Mouse (Mus musculus) olfactory bulb, adult 2 months (tissue): ENCODE measurements around the gene Hist1h2bj. TPM values are rescaled to one million over a fixed set of nuclear protein-coding genes. Genes with fewer than 3 reads are reported as not detected.

Experiments
- H3K27ac ChIP-seq: fragments of 200-500 bp; 2 replicates; pipeline ENCODE4 v1.5.1; 2012; ENCODE audit warnings: low read depth, low read length; ENCODE audit not compliant: insufficient read depth
- H3K4me1 ChIP-seq: fragments of 200-500 bp; 2 replicates; pipeline ENCODE4 v1.6.1; 2012; ENCODE audit warnings: low read length; ENCODE audit not compliant: control insufficient read depth, insufficient read depth
- H3K4me3 ChIP-seq: fragments of 200-500 bp; 2 replicates; pipeline ENCODE4 v1.5.1; 2012; ENCODE audit warnings: mild to moderate bottlenecking, low read depth, low read length, moderate library complexity; ENCODE audit not compliant: insufficient read depth
- CTCF ChIP-seq: fragments of 200-500 bp; IDR thresholded peaks from 2 replicates; pipeline ENCODE4 v1.5.1; 2012; ENCODE audit warnings: low read depth, mild to moderate bottlenecking, low read length, moderate library complexity; ENCODE audit not compliant: insufficient read depth
- POLR2A ChIP-seq: fragments of 200-500 bp; IDR thresholded peaks from 2 replicates; pipeline ENCODE4 v1.6.1; 2012; ENCODE audit warnings: mild to moderate bottlenecking, low read depth, low read length, moderate library complexity; ENCODE audit not compliant: insufficient read depth
- WGBS: fragments of 180-500 bp; shearing (Covaris S2); methylation state at CpG from one replicate; pipeline ENCODE4 v1.1.7; 2018; 5-methylcytosine and 5-hydroxymethylcytosine counted together
- polyA plus RNA-seq: library from polyadenylated mRNA; stranded (reverse); fragments of >200 nt; gene quantifications from 2 replicates; pipeline ENCODE4 v1.2.4, GENCODE M21; 2012; ENCODE audit warnings: low replicate concordance; ENCODE audit not compliant: missing spikeins, insufficient read depth, insufficient read length

The Hist1h2bj gene
- polyA plus RNA-seq, 1 experiment, result not detected

DNA sequence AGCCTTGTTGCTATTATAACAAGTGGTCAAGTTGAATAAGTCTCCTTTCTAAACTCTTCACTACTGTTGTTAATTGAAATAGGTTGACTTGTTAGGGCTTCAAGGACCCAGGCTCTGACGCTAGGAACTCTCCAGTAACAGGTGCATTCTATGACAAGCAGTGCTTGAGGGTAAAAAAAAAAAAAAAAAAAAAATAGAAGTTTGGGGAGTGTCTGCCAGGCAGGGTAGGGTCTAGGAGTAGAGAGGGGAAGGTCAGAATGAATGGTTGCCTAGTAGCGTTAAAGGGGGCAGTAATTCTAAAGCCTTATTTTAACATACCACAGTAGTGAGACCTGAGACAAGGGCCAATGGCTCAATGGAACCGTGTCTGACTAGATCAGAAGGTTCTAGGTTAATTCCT is 44.6 kb upstream of the Hist1h2bj start:
- 26% methylated on average over 3 of the region's 3 CpGs for WGBS
- H3K4me1 ChIP-seq, result no peaks in the 10 kb centered on the region
- H3K4me3 ChIP-seq, result no peak overlapping the region
- no peak overlapping the region for H3K27ac ChIP-seq
- TF ChIP-seq POLR2A (no peak), CTCF (no peak)

DNA sequence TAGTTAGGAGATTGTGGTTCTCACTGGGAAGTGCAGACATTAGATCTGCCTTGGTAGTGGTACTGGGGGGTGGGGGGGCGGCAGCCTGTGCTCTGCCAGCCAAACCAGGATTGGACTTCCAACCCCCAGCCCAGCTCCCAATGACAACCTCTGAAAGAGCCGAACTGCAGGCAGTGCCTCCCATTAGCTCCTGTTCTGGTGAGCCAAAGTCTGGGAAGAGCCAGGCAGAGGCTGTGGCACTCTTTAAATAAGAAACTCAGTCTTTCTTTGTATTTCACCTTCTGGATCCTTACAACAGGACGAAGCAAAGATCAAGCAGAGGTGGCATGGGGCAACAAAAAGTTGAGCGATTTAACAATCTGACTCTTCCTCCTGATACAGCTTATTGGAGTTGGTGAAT is 43.9 kb upstream of the Hist1h2bj start:
- TF ChIP-seq CTCF, result no peak
- TF ChIP-seq POLR2A, result no peak
- WGBS, result 39% methylated on average over 4 of the region's 4 CpGs
- Histone ChIP-seq H3K4me1 (no peaks in the 10 kb centered on the region), H3K4me3 (no peak overlapping the region), H3K27ac (no peak overlapping the region)

GRCm38 (mm10) chr13:22001346-22001745 is 41.7 kb upstream of the Hist1h2bj start:
- TF ChIP-seq CTCF (no peak), POLR2A (no peak)
- H3K27ac ChIP-seq, result no peak overlapping the region
- no peak overlapping the region for H3K4me3 ChIP-seq
- H3K4me1 ChIP-seq, result peaks cover 7% of the 10 kb centered on the region
- 57% methylated on average over 2 of the region's 2 CpGs for WGBS

DNA sequence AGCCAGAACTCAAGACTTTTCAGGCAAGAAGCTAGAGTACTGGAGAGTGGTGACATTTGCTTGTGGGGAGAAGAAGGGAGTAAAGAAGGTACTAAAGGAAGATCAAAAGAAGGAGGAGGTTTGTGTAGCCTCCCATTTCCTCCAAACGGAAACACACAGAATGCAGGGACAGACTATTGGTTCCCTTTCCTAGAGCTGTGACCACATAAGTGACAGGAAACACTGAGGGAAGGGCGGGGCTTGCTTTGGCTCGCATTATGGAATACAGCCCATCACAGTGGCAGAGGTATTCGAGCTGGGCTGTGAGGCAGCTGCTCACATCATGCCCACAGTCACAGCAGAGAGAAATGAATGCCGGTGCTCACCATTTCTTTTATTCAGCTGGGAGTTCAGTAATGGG is 41.2 kb upstream of the Hist1h2bj start:
- 30% methylated on average over 5 of the region's 5 CpGs for WGBS
- Histone ChIP-seq H3K4me1 (peaks cover 12% of the 10 kb centered on the region), H3K27ac (no peak overlapping the region), H3K4me3 (no peak overlapping the region)
- no peak for TF ChIP-seq CTCF
- no peak for TF ChIP-seq POLR2A

DNA sequence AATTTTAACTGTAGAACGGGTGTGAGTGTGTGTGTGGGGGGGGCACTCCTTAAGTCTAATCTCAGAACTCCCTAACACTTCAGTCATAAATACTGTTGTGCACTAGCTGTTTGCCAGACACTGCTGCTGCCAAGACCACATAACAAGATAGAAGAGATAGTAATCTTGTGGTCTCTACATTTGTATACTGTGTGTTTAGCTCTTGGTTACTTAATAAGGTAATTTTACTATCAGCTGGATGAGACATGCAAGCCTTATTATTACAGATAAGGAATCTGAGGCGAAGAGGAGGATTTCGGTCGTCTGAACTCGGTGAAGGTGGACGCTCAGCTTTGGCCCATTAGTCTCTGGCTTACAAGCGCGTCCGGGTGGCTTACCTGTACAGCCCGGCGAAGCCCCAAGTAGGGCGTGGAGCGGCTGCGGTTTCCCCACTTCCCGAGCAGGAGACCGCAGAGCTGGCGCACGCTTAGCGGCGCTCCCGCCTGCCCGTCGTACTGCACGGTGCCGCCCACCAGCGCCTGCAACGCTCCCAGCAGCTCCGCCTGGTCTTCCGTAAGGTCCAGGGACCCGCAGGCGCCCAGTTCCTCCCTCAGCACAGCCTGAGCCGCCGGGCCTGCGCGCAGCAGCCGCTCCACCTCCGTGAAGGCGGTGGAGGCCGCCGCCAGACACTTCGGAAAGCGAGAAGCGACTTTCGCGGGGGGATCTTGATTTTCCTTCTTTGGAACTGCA is 37.2 kb upstream of the Hist1h2bj start:
- H3K4me3 ChIP-seq, result peak overlapping the region; percentile 43
- TF ChIP-seq CTCF, result no peak
- TF ChIP-seq POLR2A, result no peak
- H3K4me1 ChIP-seq, result peaks cover 13% of the 10 kb centered on the region
- no peak overlapping the region for H3K27ac ChIP-seq
- under 1% methylated on average over 45 of the region's 45 CpGs for WGBS

DNA sequence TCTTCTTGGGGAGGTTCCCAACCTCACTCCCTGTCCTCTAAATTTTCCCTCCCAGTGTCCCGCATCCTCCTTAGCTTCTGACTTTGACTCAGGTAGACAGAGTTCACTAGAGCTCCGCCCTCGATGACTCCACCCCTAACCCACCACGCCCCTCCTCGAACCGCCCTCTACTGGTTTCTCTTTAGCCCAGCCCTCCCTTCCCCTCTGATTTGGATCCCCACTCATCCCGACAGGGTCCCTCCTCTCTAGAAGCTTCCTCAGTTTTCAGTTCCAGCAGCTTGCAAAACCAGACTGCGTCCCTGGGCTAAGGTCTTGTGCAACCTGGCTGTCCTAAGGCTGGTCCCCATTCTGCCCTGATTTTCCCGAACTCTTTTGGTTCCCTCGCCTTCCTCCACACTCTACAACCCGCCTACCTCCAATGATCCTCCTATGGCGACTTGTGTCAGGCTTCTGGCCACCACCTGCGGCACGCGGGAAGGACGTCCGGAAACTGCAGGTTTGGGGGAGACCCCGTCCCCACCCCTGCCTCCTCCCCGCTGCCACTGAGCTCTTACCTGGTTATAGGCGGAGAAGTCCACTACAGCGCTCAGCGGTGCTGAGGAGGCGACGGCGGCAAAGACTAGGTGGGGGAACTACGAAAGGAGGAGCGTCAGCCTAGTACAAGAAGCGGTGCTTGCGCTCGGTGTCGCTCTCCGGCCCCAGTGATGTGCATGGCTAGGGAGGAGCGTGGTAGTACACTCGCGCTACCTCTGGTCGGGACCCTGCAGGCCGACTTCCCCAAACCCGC is 36.5 kb upstream of the Hist1h2bj start:
- Histone ChIP-seq H3K27ac (no peak overlapping the region), H3K4me3 (peak overlapping the region; percentile 43), H3K4me1 (peaks cover 13% of the 10 kb centered on the region)
- TF ChIP-seq CTCF (no peak), POLR2A (0 out of 2 replicates have a peak, but pooled peaks have one; percentile 15)
- WGBS, result 1% methylated on average over 38 of the region's 38 CpGs

GRCm38 (mm10) chr13:22007121-22007510 is 35.9 kb upstream of the Hist1h2bj start:
- WGBS, result 13% methylated on average over 18 of the region's 18 CpGs
- no peak overlapping the region; the same call in 1 of the 2 replicates for H3K4me3 ChIP-seq
- no peak overlapping the region for H3K27ac ChIP-seq
- TF ChIP-seq POLR2A (no peak), CTCF (no peak)
- peaks cover 13% of the 10 kb centered on the region for H3K4me1 ChIP-seq

DNA sequence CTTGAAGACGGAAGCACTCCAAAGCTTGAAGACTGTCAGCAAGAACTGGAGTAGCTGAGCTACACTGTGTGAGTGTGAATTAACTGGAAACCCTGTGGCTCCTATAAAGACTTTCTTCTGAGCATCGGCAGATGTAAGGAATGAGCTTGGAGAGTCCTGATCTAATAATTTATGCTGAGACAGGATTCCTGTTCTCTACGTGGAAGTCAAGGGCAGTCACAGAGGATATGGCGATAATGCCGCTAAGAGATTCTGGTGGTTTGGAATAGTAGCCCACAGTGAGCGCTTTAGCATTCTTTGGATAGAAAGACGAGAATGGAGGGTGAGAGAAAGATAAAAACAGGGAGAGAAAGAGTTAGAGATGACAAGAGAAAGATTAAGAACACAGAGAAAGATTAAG is 35.1 kb upstream of the Hist1h2bj start:
- no peak for TF ChIP-seq CTCF
- no peak for TF ChIP-seq POLR2A
- WGBS, result 52% methylated on average over 7 of the region's 7 CpGs
- Histone ChIP-seq H3K27ac (no peak overlapping the region), H3K4me1 (peaks cover 13% of the 10 kb centered on the region), H3K4me3 (no peak overlapping the region)

- no peak overlapping the region for H3K4me3 ChIP-seq
These were observed 34.3 kb upstream of the Hist1h2bj start for GRCm38 (mm10) chr13:22008707-22009106.

More at GRCm38 (mm10) chr13:22008707-22009106, 34.3 kb upstream of the Hist1h2bj start:
- H3K27ac ChIP-seq, result no peak overlapping the region
- no peak for TF ChIP-seq CTCF
- no peak for TF ChIP-seq POLR2A
- H3K4me1 ChIP-seq, result peaks cover 13% of the 10 kb centered on the region
- WGBS, result 86% methylated on average over 3 of the region's 3 CpGs
